Mouse (Mus musculus) MEL (cell line): ENCODE results near the gene Nqo1. TPM values are rescaled to one million over a fixed set of nuclear protein-coding genes. Genes with fewer than 3 reads are reported as not detected.

Experiments
- DNase-seq: peaks from one replicate; pipeline ENCODE4 v3.0.0; 2011; ENCODE audit warnings: low read depth, low spot score
- H3K27ac ChIP-seq: 2 replicates; pipeline ENCODE4 v1.5.1; 2012; ENCODE audit warnings: low read depth, mild to moderate bottlenecking, control low read depth, low read length, moderate library complexity; ENCODE audit not compliant: control insufficient read depth
- H3K27me3 ChIP-seq, 2 experiments: fragments of 150-350 bp in 1 of 2; sonication (generic) in 1 of 2; 2 replicates each; pipeline ENCODE4 v1.6.1; 2012; ENCODE audit warnings: low read length in 2 of 2, mild to moderate bottlenecking in 2 of 2, improper control_type of control experiment in 1 of 2, moderate library complexity in 1 of 2; ENCODE audit not compliant: insufficient read depth in 2 of 2, control insufficient read depth in 1 of 2
- H3K36me3 ChIP-seq, 2 experiments: 2 replicates each; pipeline ENCODE4 v1.6.1; 2012 to 2014; ENCODE audit warnings: low read length in 2 of 2, improper control_type of control experiment in 1 of 2, inconsistent platforms in 1 of 2, mild to moderate bottlenecking in 1 of 2; ENCODE audit not compliant: insufficient read depth in 2 of 2, control insufficient read depth in 1 of 2
- H3K4me1 ChIP-seq, 2 experiments: fragments of 150-350 bp in 1 of 2; sonication (generic) in 1 of 2; 2 replicates each; pipeline ENCODE4 v1.6.1; 2012; ENCODE audit warnings: low read length in 2 of 2, improper control_type of control experiment in 1 of 2, mild to moderate bottlenecking in 1 of 2; ENCODE audit not compliant: insufficient read depth in 2 of 2, control insufficient read depth in 1 of 2
- H3K4me3 ChIP-seq, 2 experiments: fragments of 150-350 bp in 1 of 2; sonication (generic) in 1 of 2; 2 replicates each; pipeline ENCODE4 v1.5.1; 2012; ENCODE audit warnings: low read depth in 2 of 2, low read length in 2 of 2, mild to moderate bottlenecking in 2 of 2, moderate library complexity in 2 of 2, control low read depth in 1 of 2, improper control_type of control experiment in 1 of 2; ENCODE audit not compliant: control insufficient read depth in 1 of 2, insufficient read depth in 1 of 2
- H3K79me2 ChIP-seq: 2 replicates; pipeline ENCODE4 v1.6.1; 2012; ENCODE audit warnings: mild to moderate bottlenecking, low read length, moderate library complexity; ENCODE audit not compliant: control insufficient read depth, poor library complexity, insufficient read depth
- H3K9ac ChIP-seq: 2 replicates; pipeline ENCODE4 v1.6.1; 2012; ENCODE audit warnings: low read depth, mild to moderate bottlenecking, control low read depth, low read length, moderate library complexity; ENCODE audit not compliant: control insufficient read depth, poor library complexity, severe bottlenecking
- H3K9me3 ChIP-seq: fragments of 150-350 bp; sonication (generic); replicated peaks from 2 replicates; pipeline ENCODE4 v1.6.1; 2012; ENCODE audit warnings: mild to moderate bottlenecking, low read length, improper control_type of control experiment, moderate library complexity; ENCODE audit not compliant: insufficient read depth
- CHD2 ChIP-seq: IDR thresholded peaks from 2 replicates; pipeline ENCODE4 v1.6.1; 2011; ENCODE audit warnings: low read length, improper control_type of control experiment
- GABPA ChIP-seq: IDR thresholded peaks from 2 replicates; pipeline ENCODE4 v1.6.1; 2012; ENCODE audit warnings: low read depth, mild to moderate bottlenecking, inconsistent platforms, low read length, improper control_type of control experiment, moderate library complexity
- JUND ChIP-seq: IDR thresholded peaks from 2 replicates; pipeline ENCODE4 v1.6.1; 2011; ENCODE audit warnings: low read depth, mild to moderate bottlenecking, improper control_type of control experiment, low read length
- KAT2A ChIP-seq: conservative IDR thresholded peaks from 2 replicates; pipeline ENCODE4 v1.6.1; 2012; ENCODE audit warnings: low read depth, low read length, improper control_type of control experiment, inconsistent platforms
- MAFK ChIP-seq: IDR thresholded peaks from 2 replicates; pipeline ENCODE4 v1.6.1; 2011; ENCODE audit warnings: low read depth, mild to moderate bottlenecking, low read length, improper control_type of control experiment, borderline replicate concordance
- MAZ ChIP-seq: IDR thresholded peaks from 2 replicates; pipeline ENCODE4 v1.6.1; 2012; ENCODE audit warnings: low read depth, mild to moderate bottlenecking, inconsistent platforms, low read length, improper control_type of control experiment
- MXI1 ChIP-seq: IDR thresholded peaks from 2 replicates; pipeline ENCODE4 v1.6.1; 2011; ENCODE audit warnings: mild to moderate bottlenecking, low read depth, low read length, improper control_type of control experiment
- MYB ChIP-seq: IDR thresholded peaks from 2 replicates; pipeline ENCODE4 v1.6.1; 2011; ENCODE audit warnings: mild to moderate bottlenecking, low read depth, low read length, improper control_type of control experiment
- POLR2AphosphoS2 ChIP-seq: IDR thresholded peaks from 2 replicates; pipeline ENCODE4 v1.6.1; 2011; ENCODE audit warnings: low read length, improper control_type of control experiment
- POLR2AphosphoS5 ChIP-seq: IDR thresholded peaks from 2 replicates; pipeline ENCODE4 v1.6.1; 2012; ENCODE audit warnings: low read depth, borderline replicate concordance, mild to moderate bottlenecking, inconsistent platforms, low read length, moderate library complexity, mixed read lengths
- RCOR1 ChIP-seq: IDR thresholded peaks from 2 replicates; pipeline ENCODE4 v1.6.1; 2012; ENCODE audit warnings: low read depth, mild to moderate bottlenecking, inconsistent platforms, low read length, improper control_type of control experiment
- TAL1 ChIP-seq: IDR thresholded peaks from 2 replicates; pipeline ENCODE4 v1.6.1; 2012; ENCODE audit warnings: mild to moderate bottlenecking, inconsistent platforms, low read length, moderate library complexity, mixed read lengths
- USF1 ChIP-seq: IDR thresholded peaks from 2 replicates; pipeline ENCODE4 v1.6.1; 2014; ENCODE audit warnings: low read depth, mild to moderate bottlenecking, inconsistent platforms, low read length, improper control_type of control experiment, moderate library complexity
- USF2 ChIP-seq, 2 experiments: IDR thresholded peaks; 2 replicates each; pipeline ENCODE4 v1.6.1; 2011 to 2012; ENCODE audit warnings: improper control_type of control experiment in 2 of 2, low read length in 2 of 2, borderline replicate concordance in 1 of 2, inconsistent platforms in 1 of 2, low read depth in 1 of 2, mild to moderate bottlenecking in 1 of 2; ENCODE audit not compliant: insufficient read depth in 1 of 2
- ZNF384 ChIP-seq: IDR thresholded peaks from 2 replicates; pipeline ENCODE4 v1.6.1; 2012; ENCODE audit warnings: low read depth, mild to moderate bottlenecking, inconsistent platforms, low read length, improper control_type of control experiment
- polyA plus RNA-seq, 2 experiments: library from polyadenylated mRNA; stranded (reverse) in 1 of 2; unstranded in 1 of 2; fragments of >175 nt in 1 of 2; fragments of >200 nt in 1 of 2; gene quantifications; 2 replicates each; pipeline versions ENCODE4 v1.2.1 to v1.2.4; 2012; ENCODE audit warnings: low replicate concordance in 2 of 2, low read depth in 1 of 2; ENCODE audit not compliant: insufficient read length in 2 of 2, insufficient read depth in 1 of 2, missing spikeins in 1 of 2
- total RNA-seq: library from RNA; depleted of rRNA; stranded (reverse); fragments of 300-350 nt; gene quantifications from 2 replicates; pipeline ENCODE4 v1.2.3, GENCODE M21; 2012

The Nqo1 gene
- total and polyA plus RNA-seq, 3 experiments = 8.0 to 8.8 TPM; not detected in 1

DNA sequence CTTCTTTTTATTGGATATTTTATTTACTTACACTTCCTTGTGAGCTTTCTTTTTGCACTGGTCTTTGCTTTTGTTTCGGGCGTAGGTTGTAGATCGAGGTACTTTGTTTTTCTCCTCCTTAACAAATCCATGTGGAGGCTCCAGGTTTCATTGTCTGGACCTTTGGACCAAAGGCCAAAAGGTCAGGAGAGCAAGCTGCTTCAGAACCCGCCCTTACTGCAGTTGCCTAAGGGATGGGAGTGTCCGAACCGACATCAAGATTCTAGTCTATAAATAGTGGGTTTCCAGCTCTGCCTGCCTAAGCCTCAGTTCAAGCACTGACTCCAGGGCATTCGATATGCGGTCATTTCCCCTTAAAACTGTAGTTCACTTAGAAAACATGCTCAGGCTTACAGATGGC is 46.1 kb upstream of the Nqo1 start:
- DNase-seq = no peak
- Histone ChIP-seq H3K27me3 (no peaks in the 10 kb centered on the region), H3K9me3 (no peaks in the 10 kb centered on the region), H3K4me3 (no peak overlapping the region), H3K27ac (no peak overlapping the region), H3K36me3 (no peaks in the 10 kb centered on the region), H3K4me1 (no peaks in the 10 kb centered on the region), H3K79me2 (no peaks in the 10 kb centered on the region), H3K9ac (no peak overlapping the region)
- TF ChIP-seq JUND (no peak), KAT2A (no peak), MYB (no peak), CHD2 (no peak), RCOR1 (no peak), ZNF384 (no peak), GABPA (no peak), POLR2AphosphoS5 (no peak)
- TF ChIP-seq, all 39 proteins: peak for 0

DNA sequence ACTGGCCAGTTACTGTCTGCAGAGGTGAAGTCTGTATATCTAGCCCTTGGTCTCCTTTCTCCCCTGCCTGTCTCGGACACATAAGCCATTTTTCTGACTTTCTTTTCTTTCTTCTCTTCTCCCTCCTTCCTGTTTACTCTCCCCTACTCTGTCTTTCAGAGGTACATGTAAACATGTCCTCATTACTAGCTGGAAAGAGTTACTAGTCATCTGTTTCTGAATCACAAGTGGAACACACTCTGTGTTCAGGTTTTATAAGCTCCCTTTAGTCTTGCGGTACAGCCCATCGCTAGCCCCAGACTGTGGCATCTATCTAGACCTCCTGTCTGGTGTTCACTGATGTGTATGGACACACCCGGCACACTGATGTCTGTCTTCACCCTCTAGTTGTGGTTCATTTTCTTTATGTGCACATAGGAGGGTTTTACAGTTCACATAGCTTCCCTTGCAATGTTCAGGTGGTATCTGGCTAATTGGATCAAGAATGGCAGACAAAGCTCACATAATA is 45.4 kb upstream of the Nqo1 start:
- H3K4me1 ChIP-seq = no peaks in the 10 kb centered on the region
- no peaks in the 10 kb centered on the region for H3K36me3 ChIP-seq
- no peak overlapping the region for H3K27ac ChIP-seq
- DNase-seq = no peak
- no peak for TF ChIP-seq MYB
- TF ChIP-seq USF2 (IDR thresholded peaks at IDR 0.05; ENCODE audit: borderline replicate concordance in 1 of 2, insufficient read depth in 1 of 2, low read depth in 1 of 2, low read length in 2 of 2) = no peak
- no peak for TF ChIP-seq USF1
- no peak for TF ChIP-seq TAL1
- TF ChIP-seq, all 39 proteins: peak for 0
- no peaks in the 10 kb centered on the region for H3K27me3 ChIP-seq
- no peak overlapping the region for H3K4me3 ChIP-seq
- no peaks in the 10 kb centered on the region for H3K9me3 ChIP-seq
- no peak overlapping the region for H3K9ac ChIP-seq
- no peaks in the 10 kb centered on the region for H3K79me2 ChIP-seq

DNA sequence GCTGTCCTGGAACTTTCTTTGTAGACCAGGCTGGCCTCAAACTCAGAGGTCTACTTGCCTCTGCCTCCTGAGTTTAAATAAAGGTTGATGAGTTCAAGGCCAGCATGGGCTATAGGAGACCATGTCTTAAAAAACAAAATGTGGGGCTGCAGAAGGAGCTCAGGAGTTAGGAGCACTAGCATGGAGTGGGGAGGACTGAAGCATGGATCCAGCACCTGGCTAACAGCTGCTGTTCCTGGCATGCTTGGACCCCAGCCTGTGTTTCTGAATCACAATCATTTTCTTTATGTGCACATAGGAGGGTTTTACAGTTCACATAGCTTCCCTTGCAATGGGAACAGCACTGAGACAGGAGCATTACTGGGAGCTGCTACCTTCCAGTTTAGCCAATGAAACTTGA is 44.7 kb upstream of the Nqo1 start:
- no peak overlapping the region for H3K4me3 ChIP-seq
- no peaks in the 10 kb centered on the region for H3K4me1 ChIP-seq
- H3K9ac ChIP-seq = no peak overlapping the region
- no peaks in the 10 kb centered on the region for H3K79me2 ChIP-seq
- no peaks in the 10 kb centered on the region for H3K9me3 ChIP-seq
- no peak for DNase-seq
- H3K27ac ChIP-seq = no peak overlapping the region
- H3K36me3 ChIP-seq = no peaks in the 10 kb centered on the region
- TF ChIP-seq MXI1 (no peak), MAZ (no peak), KAT2A (no peak), POLR2AphosphoS5 (no peak), MAFK (no peak), POLR2AphosphoS2 (no peak)
- H3K27me3 ChIP-seq = no peaks in the 10 kb centered on the region
